Mouse (Mus musculus) cerebellum, adult 2 months (tissue): Measurements from ENCODE around the gene Ushbp1.

Experiments
- CTCF ChIP-seq: fragments of 200-500 bp; IDR thresholded peaks from 2 replicates; pipeline ENCODE4 v1.5.1; 2011; ENCODE audit warnings: low read depth, mild to moderate bottlenecking, control low read depth, low read length, moderate library complexity, borderline replicate concordance; ENCODE audit not compliant: insufficient read depth
- POLR2A ChIP-seq: fragments of 200-500 bp; IDR thresholded peaks from 2 replicates; pipeline ENCODE4 v1.6.1; 2011; ENCODE audit warnings: low read length, control low read depth, borderline replicate concordance; ENCODE audit not compliant: insufficient read depth

DNA sequence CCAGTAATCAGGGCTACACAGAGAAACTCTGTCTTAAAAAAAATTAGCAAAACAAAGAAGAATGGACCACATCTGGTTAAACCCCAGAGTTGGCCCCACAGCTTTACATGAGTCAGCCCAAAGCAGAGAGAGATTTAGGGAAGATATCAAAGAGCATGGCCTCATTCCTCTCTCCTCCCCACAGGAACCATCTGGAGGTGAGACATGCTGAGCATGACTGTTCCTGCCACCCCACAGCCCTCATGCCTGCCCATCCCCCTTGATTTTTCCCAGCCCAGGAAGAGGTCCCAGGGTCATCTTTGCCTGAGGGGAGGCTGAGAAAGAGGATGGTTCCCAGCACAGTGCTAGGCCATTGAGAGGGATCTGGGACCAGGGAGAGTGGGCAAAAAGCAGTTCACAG is 27.2 kb downstream of the Ushbp1 start:
- TF ChIP-seq POLR2A (no peak), CTCF (no peak)
